Mouse (Mus musculus): Measurements from ENCODE around the gene Samd8. TPM values are rescaled to one million over a fixed set of nuclear protein-coding genes. Genes with fewer than 3 reads are reported as not detected.

Samd8 gene
- polyA plus RNA-seq, 1 experiment from 2014 or later, result 13.8 TPM

DNA sequence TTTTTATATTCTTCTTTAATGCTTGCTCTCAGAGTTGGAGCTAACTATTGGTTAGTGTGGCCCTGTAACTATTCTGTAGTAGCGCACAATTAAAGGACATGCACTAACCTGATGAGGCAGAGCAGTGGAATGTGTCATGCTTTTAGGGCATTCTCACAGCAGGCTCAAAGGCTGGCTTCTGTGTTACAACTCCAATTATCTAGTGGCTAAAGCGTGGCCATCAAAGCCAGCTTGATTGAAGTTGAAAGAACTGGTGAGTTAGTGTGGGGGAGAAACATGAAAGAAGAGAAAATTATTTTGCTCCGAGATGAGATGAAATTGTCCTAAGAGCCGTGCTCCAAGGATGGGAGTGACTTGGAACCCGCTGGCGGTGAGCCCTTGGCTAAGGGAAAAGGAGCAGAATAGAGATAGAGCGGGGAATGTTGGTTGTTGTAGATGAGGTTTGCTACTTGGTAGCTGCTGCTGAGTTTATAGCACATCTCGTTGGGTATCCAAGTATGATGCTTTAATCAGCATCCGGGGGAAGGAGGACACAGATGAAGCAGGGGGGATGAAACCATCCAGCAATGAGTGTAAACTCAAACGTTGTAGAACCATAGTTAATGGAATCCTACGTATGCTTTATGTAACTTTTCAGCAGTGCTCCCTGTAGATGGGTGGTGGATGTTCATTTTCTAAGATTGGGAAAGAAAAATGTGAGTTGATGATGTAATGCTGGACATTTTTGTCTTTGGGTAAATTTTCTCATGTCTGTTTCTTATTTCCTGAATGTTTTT, 22.4 kb downstream of the Samd8 start:
- WGBS, result 75% methylated on average over 11 of the region's 11 CpGs
- ATAC-seq (ENCODE audit: insufficient number of reproducible peaks, insufficient read depth, low FRiP score, low TSS enrichment), result no peak
- H3K9ac ChIP-seq, result no peak overlapping the region
- no peaks in the 10 kb centered on the region for H3K27me3 ChIP-seq
- H3K4me3 ChIP-seq, result no peak overlapping the region
- H3K36me3 ChIP-seq, result peaks cover 13% of the 10 kb centered on the region
- peaks cover 14% of the 10 kb centered on the region for H3K4me1 ChIP-seq
- H3K9me3 ChIP-seq, result no peaks in the 10 kb centered on the region
- H3K4me2 ChIP-seq (replicated peaks), result no peak overlapping the region
- H3K27ac ChIP-seq, result no peak overlapping the region

GRCm38 (mm10) chr14:21773946-21774345, 23.6 kb downstream of the Samd8 start:
- ATAC-seq (ENCODE audit: insufficient number of reproducible peaks, insufficient read depth, low FRiP score, low TSS enrichment), result no peak
- Histone ChIP-seq H3K4me3 (no peak overlapping the region), H3K4me1 (peaks cover 4% of the 10 kb centered on the region; the same call in 1 of the 2 replicates), H3K36me3 (peaks cover 16% of the 10 kb centered on the region), H3K4me2 (replicated peaks) (no peak overlapping the region), H3K27me3 (no peaks in the 10 kb centered on the region), H3K9ac (no peak overlapping the region), H3K27ac (no peak overlapping the region), H3K9me3 (no peaks in the 10 kb centered on the region)
- WGBS, result 73% methylated on average over 2 of the region's 2 CpGs

GRCm38 (mm10) chr14:21776201-21776600, 25.9 kb downstream of the Samd8 start:
- 87% methylated on average over 4 of the region's 4 CpGs for WGBS
- Histone ChIP-seq H3K4me1 (no peaks in the 10 kb centered on the region), H3K9ac (no peak overlapping the region), H3K4me2 (replicated peaks) (no peak overlapping the region), H3K36me3 (peaks cover 29% of the 10 kb centered on the region), H3K27me3 (no peaks in the 10 kb centered on the region), H3K9me3 (no peaks in the 10 kb centered on the region), H3K4me3 (no peak overlapping the region), H3K27ac (no peak overlapping the region)
- ATAC-seq (ENCODE audit: insufficient number of reproducible peaks, insufficient read depth, low FRiP score, low TSS enrichment), result no peak

DNA sequence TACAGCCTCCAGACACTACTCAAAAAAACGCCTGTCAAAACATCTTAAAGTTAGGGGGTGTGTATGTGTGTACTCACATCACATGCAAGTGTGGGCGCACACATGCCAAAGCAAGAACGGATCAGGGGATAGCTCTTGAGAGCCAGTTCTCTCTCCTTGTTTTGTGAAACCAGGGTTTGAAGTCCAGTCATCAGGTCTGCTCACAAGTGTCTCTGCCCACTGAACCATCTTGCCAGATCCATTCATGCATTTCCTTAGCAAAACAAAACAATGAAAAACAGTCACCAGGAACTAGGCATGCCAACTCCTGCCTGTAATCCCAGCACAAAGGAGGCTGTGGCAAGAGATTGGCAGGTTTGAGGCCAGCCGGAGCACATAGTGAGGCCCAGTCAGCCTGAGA, 36.2 kb downstream of the Samd8 start:
- WGBS, result 85% methylated on average over 4 of the region's 4 CpGs
- no peak for ATAC-seq (ENCODE audit: insufficient number of reproducible peaks, insufficient read depth, low FRiP score, low TSS enrichment)
- Histone ChIP-seq H3K27me3 (no peaks in the 10 kb centered on the region), H3K9ac (no peak overlapping the region), H3K9me3 (no peaks in the 10 kb centered on the region), H3K4me2 (replicated peaks) (no peak overlapping the region), H3K4me1 (no peaks in the 10 kb centered on the region), H3K36me3 (peaks cover 30% of the 10 kb centered on the region), H3K27ac (no peak overlapping the region), H3K4me3 (no peak overlapping the region)

GRCm38 (mm10) chr14:21787374-21787773, 37.0 kb downstream of the Samd8 start:
- H3K27me3 ChIP-seq, result no peaks in the 10 kb centered on the region
- peaks cover 28% of the 10 kb centered on the region for H3K36me3 ChIP-seq
- H3K9ac ChIP-seq, result no peak overlapping the region
- WGBS, result 90% methylated on average over 3 of the region's 3 CpGs
- H3K4me3 ChIP-seq, result no peak overlapping the region
- no peak overlapping the region for H3K4me2 ChIP-seq (replicated peaks)
- ATAC-seq (ENCODE audit: insufficient number of reproducible peaks, insufficient read depth, low FRiP score, low TSS enrichment), result no peak
- H3K27ac ChIP-seq, result no peak overlapping the region
- H3K9me3 ChIP-seq, result no peaks in the 10 kb centered on the region
- no peaks in the 10 kb centered on the region for H3K4me1 ChIP-seq

- H3K27ac ChIP-seq, result no peak overlapping the region
- 95% methylated on average over 5 of the region's 5 CpGs for WGBS
- no peak overlapping the region for H3K9ac ChIP-seq
- H3K4me1 ChIP-seq, result no peaks in the 10 kb centered on the region
- H3K4me2 ChIP-seq (replicated peaks), result no peak overlapping the region
- H3K36me3 ChIP-seq, result peaks cover 35% of the 10 kb centered on the region
- no peaks in the 10 kb centered on the region for H3K9me3 ChIP-seq
- ATAC-seq (ENCODE audit: insufficient number of reproducible peaks, insufficient read depth, low FRiP score, low TSS enrichment), result no peak
- H3K4me3 ChIP-seq, result no peak overlapping the region
- no peaks in the 10 kb centered on the region for H3K27me3 ChIP-seq
These were observed 37.8 kb downstream of the Samd8 start for GRCm38 (mm10) chr14:21788121-21788520.

- Histone ChIP-seq H3K27me3 (no peaks in the 10 kb centered on the region), H3K4me1 (peaks cover 7% of the 10 kb centered on the region), H3K4me2 (replicated peaks) (no peak overlapping the region), H3K27ac (no peak overlapping the region), H3K4me3 (no peak overlapping the region), H3K9me3 (no peaks in the 10 kb centered on the region), H3K9ac (no peak overlapping the region), H3K36me3 (peaks cover 31% of the 10 kb centered on the region)
- ATAC-seq (ENCODE audit: insufficient number of reproducible peaks, insufficient read depth, low FRiP score, low TSS enrichment), result no peak
- WGBS, result 90% methylated on average over 9 of the region's 9 CpGs
These were observed 40.4 kb downstream of the Samd8 start for GRCm38 (mm10) chr14:21790585-21791251.

- Histone ChIP-seq H3K4me3 (no peak overlapping the region), H3K4me2 (replicated peaks) (no peak overlapping the region), H3K9ac (no peak overlapping the region), H3K27me3 (no peaks in the 10 kb centered on the region), H3K36me3 (peaks cover 30% of the 10 kb centered on the region), H3K4me1 (peaks cover 7% of the 10 kb centered on the region), H3K27ac (no peak overlapping the region), H3K9me3 (no peaks in the 10 kb centered on the region)
- no peak for ATAC-seq (ENCODE audit: insufficient number of reproducible peaks, insufficient read depth, low FRiP score, low TSS enrichment)
- 85% methylated on average over 4 of the region's 4 CpGs for WGBS
These were observed 41.4 kb downstream of the Samd8 start for GRCm38 (mm10) chr14:21791722-21792121.

DNA sequence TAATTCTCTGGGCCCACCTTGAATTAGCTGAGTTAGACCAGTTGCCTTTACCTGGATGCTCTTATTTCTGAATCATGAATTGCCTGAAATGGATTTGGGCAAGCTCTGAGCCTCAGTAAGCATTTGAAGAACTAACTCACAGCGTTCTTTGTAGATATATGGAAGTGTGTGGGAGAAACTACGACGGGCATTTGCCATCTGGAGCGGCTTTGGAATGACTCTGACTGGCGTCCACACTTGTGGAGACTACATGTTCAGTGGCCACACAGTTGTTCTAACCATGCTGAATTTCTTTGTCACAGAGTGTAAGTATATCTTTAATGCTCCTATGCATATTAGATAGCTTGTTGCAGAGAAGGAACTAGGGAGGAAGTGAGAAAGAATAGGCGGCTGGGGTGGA, 41.9 kb downstream of the Samd8 start:
- H3K36me3 ChIP-seq, result peaks cover 30% of the 10 kb centered on the region
- WGBS, result 94% methylated on average over 6 of the region's 6 CpGs
- no peak overlapping the region for H3K4me3 ChIP-seq
- no peak overlapping the region for H3K9ac ChIP-seq
- H3K27ac ChIP-seq, result no peak overlapping the region
- no peak for ATAC-seq (ENCODE audit: insufficient number of reproducible peaks, insufficient read depth, low FRiP score, low TSS enrichment)
- H3K27me3 ChIP-seq, result no peaks in the 10 kb centered on the region
- H3K4me1 ChIP-seq, result peaks cover 7% of the 10 kb centered on the region
- no peak overlapping the region for H3K4me2 ChIP-seq (replicated peaks)
- no peaks in the 10 kb centered on the region for H3K9me3 ChIP-seq

GRCm38 (mm10) chr14:21800641-21801040, 50.3 kb downstream of the Samd8 start:
- Histone ChIP-seq H3K4me3 (no peak overlapping the region), H3K9ac (no peak overlapping the region), H3K4me1 (no peaks in the 10 kb centered on the region), H3K36me3 (peaks cover 9% of the 10 kb centered on the region), H3K9me3 (no peaks in the 10 kb centered on the region), H3K27me3 (no peaks in the 10 kb centered on the region), H3K27ac (no peak overlapping the region), H3K4me2 (replicated peaks) (no peak overlapping the region)
- no peak for ATAC-seq (ENCODE audit: insufficient number of reproducible peaks, insufficient read depth, low FRiP score, low TSS enrichment)
- 92% methylated on average over 4 of the region's 4 CpGs for WGBS

- peaks cover 9% of the 10 kb centered on the region for H3K36me3 ChIP-seq
- WGBS, result 81% methylated on average over 7 of the region's 7 CpGs
- H3K4me2 ChIP-seq (replicated peaks), result no peak overlapping the region
- H3K9me3 ChIP-seq, result no peaks in the 10 kb centered on the region
- no peak overlapping the region for H3K27ac ChIP-seq
- H3K4me3 ChIP-seq, result no peak overlapping the region
- ATAC-seq (ENCODE audit: insufficient number of reproducible peaks, insufficient read depth, low FRiP score, low TSS enrichment), result no peak
- no peaks in the 10 kb centered on the region for H3K4me1 ChIP-seq
- H3K9ac ChIP-seq, result no peak overlapping the region
- no peaks in the 10 kb centered on the region for H3K27me3 ChIP-seq
These were observed 51.3 kb downstream of the Samd8 start for GRCm38 (mm10) chr14:21801624-21802023.

DNA sequence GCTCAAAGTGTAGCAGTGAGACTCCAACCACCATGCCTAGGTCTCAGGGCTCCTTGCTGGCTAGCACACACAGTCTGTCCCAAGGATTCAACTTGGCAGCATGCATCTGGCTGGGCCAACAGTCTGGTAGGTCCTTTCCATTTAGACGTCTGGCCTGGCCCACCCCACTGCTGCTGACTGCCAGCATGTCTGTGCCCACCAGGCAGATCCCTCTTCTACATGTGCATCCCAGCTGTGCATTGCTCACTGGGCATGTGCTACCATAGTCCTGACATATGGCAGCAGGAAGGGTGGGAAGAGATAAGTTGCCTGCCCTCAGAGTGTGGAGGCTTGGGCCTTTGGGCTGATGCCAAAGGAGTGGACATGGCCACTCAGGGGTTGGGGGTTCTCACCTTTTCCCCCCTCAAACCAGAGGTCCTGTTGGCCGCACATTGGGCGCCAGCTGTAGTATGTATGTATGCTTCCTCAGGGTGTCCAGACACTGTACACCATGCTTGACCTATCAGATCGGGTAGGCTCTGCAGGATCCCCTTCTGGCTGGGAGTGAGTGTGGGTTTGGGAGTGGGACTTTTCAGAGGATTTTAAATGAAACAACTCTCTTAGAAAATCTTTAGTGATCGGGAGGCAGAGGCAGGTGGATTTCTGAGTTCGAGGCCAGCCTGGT, 52.3 kb downstream of the Samd8 start:
- H3K4me2 ChIP-seq (replicated peaks), result no peak overlapping the region
- no peak overlapping the region for H3K27ac ChIP-seq
- H3K9me3 ChIP-seq, result no peaks in the 10 kb centered on the region
- ATAC-seq (ENCODE audit: insufficient number of reproducible peaks, insufficient read depth, low FRiP score, low TSS enrichment), result no peak
- peaks cover 9% of the 10 kb centered on the region for H3K36me3 ChIP-seq
- H3K27me3 ChIP-seq, result no peaks in the 10 kb centered on the region
- no peak overlapping the region for H3K9ac ChIP-seq
- H3K4me3 ChIP-seq, result no peak overlapping the region
- H3K4me1 ChIP-seq, result no peaks in the 10 kb centered on the region
- 93% methylated on average over 6 of the region's 6 CpGs for WGBS

All from embryonic facial prominence, embryonic 12.5 days (tissue).